Mouse (Mus musculus) intestine, embryonic 16.5 days (tissue): ENCODE results near the gene Mrpl10. TPM values are rescaled to one million over a fixed set of nuclear protein-coding genes. Genes with fewer than 3 reads are reported as not detected.

Experiments
- ATAC-seq: fragments of 200-750 bp; cut with Nextera tagmentation; 2 replicates; pipeline ENCODE4 v1.8.0; 2017; ENCODE audit warnings: moderate TSS enrichment, moderate library complexity
- H3K27ac ChIP-seq: fragments of 300-500 bp; sonication (generic); 2 replicates; pipeline ENCODE4 v1.5.1; 2014; ENCODE audit warnings: mild to moderate bottlenecking, low read length
- H3K27me3 ChIP-seq: fragments of 300-500 bp; sonication (generic); replicated peaks from 2 replicates; pipeline ENCODE4 v1.6.1; 2014; ENCODE audit warnings: low read length, control low read depth, mixed read lengths; ENCODE audit not compliant: control insufficient read depth, insufficient read depth
- H3K36me3 ChIP-seq: fragments of 300-500 bp; sonication (generic); 2 replicates; pipeline ENCODE4 v1.6.1; 2014; ENCODE audit warnings: low read length, control low read depth; ENCODE audit not compliant: control insufficient read depth, insufficient read depth
- H3K4me1 ChIP-seq: fragments of 300-500 bp; sonication (generic); 2 replicates; pipeline ENCODE4 v1.6.1; 2014; ENCODE audit warnings: low read length, control low read depth, mixed read lengths; ENCODE audit not compliant: control insufficient read depth, insufficient read depth
- H3K4me2 ChIP-seq: fragments of 300-500 bp; sonication (generic); 2 replicates; pipeline ENCODE4 v1.6.1; 2014; ENCODE audit warnings: low read depth, low read length, control low read depth
- H3K4me3 ChIP-seq: fragments of 300-500 bp; sonication (generic); 2 replicates; pipeline ENCODE4 v1.5.1; 2014; ENCODE audit warnings: mild to moderate bottlenecking, low read length
- H3K9ac ChIP-seq: fragments of 300-500 bp; sonication (generic); 2 replicates; pipeline ENCODE4 v1.6.1; 2014; ENCODE audit warnings: low read depth, low read length
- H3K9me3 ChIP-seq: fragments of 300-500 bp; sonication (generic); 2 replicates; pipeline ENCODE4 v1.6.1; 2016; ENCODE audit warnings: low read length, control low read depth; ENCODE audit not compliant: control insufficient read depth
- WGBS: fragments of 180-500 bp; shearing (Covaris S2); extraction: QIAGEN DNeasy Blood & Tissue Kit; methylation state at CpG from one replicate; pipeline ENCODE4 v1.1.7; 2014; 5-methylcytosine and 5-hydroxymethylcytosine counted together
- microRNA-seq: library from miRNA; unstranded; fragments of <30 nt; microRNA quantifications from one replicate; pipeline ENCODE4, GENCODE M21; 2016
- polyA plus RNA-seq: library from polyadenylated mRNA; unstranded; fragments of >200 nt; fragmentation: Nextera tagmentation; extraction: Ambion mirVana; gene quantifications from 2 replicates; pipeline ENCODE4 v1.2.1, GENCODE M21; 2015

Mrpl10 gene
- polyA plus RNA-seq, 1 experiment from 2014 or later = 93.0 TPM

GRCm38 (mm10) chr11:97082977-97083376, 41.6 kb downstream of the Mrpl10 start:
- no peaks in the 10 kb centered on the region for H3K27me3 ChIP-seq

GRCm38 (mm10) chr11:97083401-97084140, 42.2 kb downstream of the Mrpl10 start:
- Histone ChIP-seq H3K27me3 (no peaks in the 10 kb centered on the region), H3K4me2 (no peak overlapping the region), H3K36me3 (no peaks in the 10 kb centered on the region), H3K4me3 (no peak overlapping the region), H3K9ac (0 out of 2 replicates have a peak overlapping the region, but pooled peaks have one; percentile 4), H3K4me1 (0 out of 2 replicates have a peak, but pooled peaks cover 4% of the 10 kb centered on the region), H3K27ac (no peak overlapping the region), H3K9me3 (peaks cover 2% of the 10 kb centered on the region; the same call in 1 of the 2 replicates)
- WGBS = 24% methylated on average over 22 of the region's 22 CpGs
- no peak for ATAC-seq

More at GRCm38 (mm10) chr11:97082977-97083376, 41.6 kb downstream of the Mrpl10 start:
- WGBS = 37% methylated on average over 11 of the region's 11 CpGs
- H3K4me3 ChIP-seq = no peak overlapping the region
- no peaks in the 10 kb centered on the region for H3K36me3 ChIP-seq
- H3K4me1 ChIP-seq = 0 out of 2 replicates have a peak, but pooled peaks cover 4% of the 10 kb centered on the region
- no peak for ATAC-seq
- H3K4me2 ChIP-seq = no peak overlapping the region
- no peaks in the 10 kb centered on the region for H3K9me3 ChIP-seq
- no peak overlapping the region for H3K9ac ChIP-seq
- no peak overlapping the region for H3K27ac ChIP-seq

DNA sequence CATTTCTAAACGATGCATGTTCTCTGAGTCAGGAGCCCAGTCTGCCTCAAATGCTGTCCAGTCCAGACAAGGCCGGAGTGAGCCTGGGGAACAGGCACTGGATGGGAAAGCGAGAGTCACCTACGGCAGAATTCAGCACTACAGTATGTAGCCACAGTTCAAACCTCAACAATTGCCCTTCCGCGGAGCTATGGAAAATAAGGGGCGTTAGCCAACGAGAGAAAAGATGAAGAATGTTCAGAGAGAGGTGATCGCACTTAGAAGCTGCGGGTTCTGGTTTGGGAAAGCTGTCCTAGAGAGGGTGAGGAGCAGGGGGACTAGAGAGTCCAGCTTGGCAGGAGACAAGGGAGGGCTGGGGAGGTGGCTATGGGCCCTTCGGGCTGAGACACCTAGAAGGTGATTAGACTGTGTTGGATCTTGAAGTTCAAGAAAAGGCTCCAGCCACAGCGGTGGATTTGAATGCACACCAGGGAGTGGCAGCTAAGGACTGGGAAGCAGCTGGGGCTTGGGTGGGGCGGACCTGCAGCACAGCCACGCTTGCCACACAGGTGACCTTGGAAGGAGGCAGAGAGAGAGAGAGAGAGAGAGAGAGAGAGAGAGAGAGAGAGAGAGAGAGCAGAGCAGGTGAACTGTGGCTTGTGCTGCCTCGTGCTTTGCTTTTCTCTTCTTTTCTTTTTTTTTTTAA, 43.6 kb downstream of the Mrpl10 start:
- WGBS = 79% methylated on average over 15 of the region's 15 CpGs
- Histone ChIP-seq H3K27me3 (no peaks in the 10 kb centered on the region), H3K4me2 (no peak overlapping the region), H3K9ac (no peak overlapping the region), H3K4me1 (0 out of 2 replicates have a peak, but pooled peaks cover 4% of the 10 kb centered on the region), H3K36me3 (no peaks in the 10 kb centered on the region), H3K27ac (no peak overlapping the region), H3K4me3 (no peak overlapping the region), H3K9me3 (peaks cover 2% of the 10 kb centered on the region; the same call in 1 of the 2 replicates)
- ATAC-seq = no peak

DNA sequence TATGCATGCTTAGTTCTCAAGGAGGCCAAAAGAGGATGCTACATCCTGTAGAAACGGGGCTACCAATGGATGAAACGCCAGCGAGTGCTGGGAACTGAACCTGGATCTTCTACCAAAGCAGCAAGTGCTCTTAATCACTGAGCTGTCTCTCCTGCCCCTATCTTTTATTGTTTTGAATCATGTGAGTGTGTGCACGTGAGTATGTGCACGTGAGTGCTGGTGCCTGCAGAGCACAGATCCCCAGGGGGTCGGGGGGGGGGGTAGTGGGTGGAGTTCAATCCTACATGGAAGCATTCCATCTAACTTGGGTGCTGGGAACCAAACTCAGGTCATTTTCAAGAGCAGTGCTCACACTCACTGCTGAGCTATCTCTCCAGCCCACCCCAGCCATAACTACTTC, 45.0 kb downstream of the Mrpl10 start:
- Histone ChIP-seq H3K4me3 (no peak overlapping the region), H3K27me3 (no peaks in the 10 kb centered on the region), H3K27ac (no peak overlapping the region), H3K4me2 (no peak overlapping the region), H3K9ac (no peak overlapping the region), H3K9me3 (peaks cover 2% of the 10 kb centered on the region; the same call in 1 of the 2 replicates), H3K4me1 (0 out of 2 replicates have a peak, but pooled peaks cover 4% of the 10 kb centered on the region), H3K36me3 (no peaks in the 10 kb centered on the region)
- WGBS = 65% methylated on average over 6 of the region's 6 CpGs
- no peak for ATAC-seq

DNA sequence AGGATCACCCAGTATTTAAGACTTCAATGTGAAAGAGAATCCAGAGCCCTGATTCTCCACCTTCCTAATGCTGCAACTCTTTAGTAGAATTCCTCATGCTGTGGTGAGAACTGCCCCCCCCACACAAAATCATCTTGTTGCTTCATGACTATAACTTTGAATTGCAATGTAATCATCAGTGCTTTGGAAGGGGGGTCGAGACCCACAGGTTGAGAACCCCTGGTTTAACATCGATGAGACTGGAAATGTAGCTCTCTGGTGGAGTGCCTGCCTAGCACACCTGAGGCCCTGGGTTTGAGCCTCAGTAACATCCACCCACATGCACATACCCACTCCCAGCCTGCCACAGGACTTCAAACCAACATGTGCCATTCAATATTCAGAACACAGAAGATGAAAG, 53.2 kb downstream of the Mrpl10 start:
- no peak overlapping the region for H3K4me2 ChIP-seq
- no peaks in the 10 kb centered on the region for H3K36me3 ChIP-seq
- H3K4me3 ChIP-seq = no peak overlapping the region
- H3K9me3 ChIP-seq = no peaks in the 10 kb centered on the region
- H3K9ac ChIP-seq = no peak overlapping the region
- peaks cover 11% of the 10 kb centered on the region; the same call in 1 of the 2 replicates for H3K27me3 ChIP-seq
- 0 out of 2 replicates have a peak, but pooled peaks cover 3% of the 10 kb centered on the region for H3K4me1 ChIP-seq
- no peak for ATAC-seq
- WGBS = 67% methylated on average over 2 of the region's 2 CpGs
- no peak overlapping the region for H3K27ac ChIP-seq

- H3K36me3 ChIP-seq = no peaks in the 10 kb centered on the region
- no peak overlapping the region for H3K4me3 ChIP-seq
- ATAC-seq = no peak
- peaks cover 11% of the 10 kb centered on the region; the same call in 1 of the 2 replicates for H3K27me3 ChIP-seq
- WGBS = 18% methylated on average over 18 of the region's 18 CpGs
- H3K9me3 ChIP-seq = no peaks in the 10 kb centered on the region
- H3K27ac ChIP-seq = no peak overlapping the region
- 0 out of 2 replicates have a peak, but pooled peaks cover 3% of the 10 kb centered on the region for H3K4me1 ChIP-seq
- no peak overlapping the region for H3K4me2 ChIP-seq
- H3K9ac ChIP-seq = no peak overlapping the region; the same call in 1 of the 2 replicates
Observed at GRCm38 (mm10) chr11:97098791-97099190, 57.4 kb downstream of the Mrpl10 start.

Small RNA genes lying within 50 kb of the gene (microRNA-seq; reads per million reads assigned to microRNA genes)
- gene Mir8103 = 0.91 reads per million

Other genes starting within 250 kb of the Mrpl10 start
- 51.7 and 52.5 TPM in 2 replicates for gene Nfe2l1, start 211.6 kb upstream of the Mrpl10 start, polyA plus RNA-seq
- 76.6 and 81.4 TPM in 2 replicates for gene Copz2, start 191.7 kb upstream of the Mrpl10 start, polyA plus RNA-seq
- gene Cdk5rap3, start 125.1 kb upstream of the Mrpl10 start, polyA plus RNA-seq = 68.1 and 70.1 TPM in 2 replicates
- gene Prr15l, start 113.5 kb upstream of the Mrpl10 start, polyA plus RNA-seq = 116 and 121 TPM in 2 replicates
- 125 and 141 TPM in 2 replicates for gene Pnpo, start 97.6 kb upstream of the Mrpl10 start, polyA plus RNA-seq
- gene Sp2, start 58.6 kb upstream of the Mrpl10 start, polyA plus RNA-seq = 13.2 and 13.8 TPM in 2 replicates
- not detected in 2 replicates for gene Sp6, start 28.2 kb upstream of the Mrpl10 start, polyA plus RNA-seq
- gene Scrn2, start 11.6 kb upstream of the Mrpl10 start, polyA plus RNA-seq = 25.5 and 26.9 TPM in 2 replicates
- 0.29 and 0.37 TPM in 2 replicates for gene Lrrc46, start 153 bp upstream of the Mrpl10 start, polyA plus RNA-seq
- gene Osbpl7, start 9.1 kb downstream of the Mrpl10 start, polyA plus RNA-seq = 12.4 and 12.6 TPM in 2 replicates
- 0.17 and 0.27 TPM in 2 replicates for gene Tbx21, start 73.8 kb downstream of the Mrpl10 start, polyA plus RNA-seq
- gene Tbkbp1, start 109.9 kb downstream of the Mrpl10 start, polyA plus RNA-seq = 2.0 TPM in 2 replicates
- 31.9 and 36.3 TPM in 2 replicates for gene Kpnb1, start 146.3 kb downstream of the Mrpl10 start, polyA plus RNA-seq
- gene Npepps, start 239.1 kb downstream of the Mrpl10 start, polyA plus RNA-seq = 95.7 and 101 TPM in 2 replicates